Mouse (Mus musculus): ENCODE measurements around the gene AC124108.1.

AC124108.1 gene

GRCm38 (mm10) chr1:132200562-132201510 is 9.6 kb downstream of the AC124108.1 start:
- no peak for DNase-seq (ENCODE audit: low spot score)

- no peak for DNase-seq (ENCODE audit: low spot score)
Measured at GRCm38 (mm10) chr1:132201511-132201860, 10.2 kb downstream of the AC124108.1 start.

DNA sequence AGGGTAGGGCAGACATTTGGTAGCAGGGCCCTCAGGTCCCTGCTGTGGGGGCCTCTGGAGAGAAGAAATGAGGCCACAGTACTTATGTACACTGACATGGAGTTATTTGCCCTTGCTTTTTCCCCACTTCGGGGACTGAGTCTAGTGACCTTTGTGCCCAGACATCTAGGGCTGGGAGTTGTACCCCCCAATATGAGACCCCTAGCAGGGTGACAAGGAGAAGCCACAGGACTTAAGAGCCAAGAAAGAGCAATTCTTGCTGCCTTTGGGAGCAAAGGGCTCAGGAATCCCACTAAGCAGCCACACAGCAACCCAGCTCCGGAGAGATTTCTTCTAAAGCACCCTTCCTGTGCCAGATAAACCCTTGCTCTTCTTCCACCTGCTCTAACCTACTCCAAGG is 10.7 kb downstream of the AC124108.1 start:
- no peak for DNase-seq (ENCODE audit: low spot score)

DNA sequence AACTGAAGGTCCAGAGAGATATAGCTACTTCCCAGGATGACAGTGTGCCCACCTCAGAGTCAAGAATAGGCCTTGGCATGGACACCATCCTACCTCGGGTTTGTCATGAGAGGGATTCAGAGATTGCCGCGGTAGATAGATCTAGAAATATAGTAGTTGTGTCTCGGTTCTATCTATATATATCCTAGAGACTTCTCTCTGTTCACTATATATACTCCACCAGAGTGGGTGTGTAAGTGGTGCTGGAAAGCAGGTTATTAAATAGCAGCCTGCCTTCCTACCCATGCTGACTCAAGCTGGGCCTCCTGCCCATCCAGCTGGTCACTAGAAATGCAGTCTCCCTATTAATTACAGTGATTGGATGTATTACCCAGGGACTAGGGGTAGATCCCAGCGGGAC is 11.5 kb downstream of the AC124108.1 start:
- DNase-seq (ENCODE audit: low spot score): no peak

DNA sequence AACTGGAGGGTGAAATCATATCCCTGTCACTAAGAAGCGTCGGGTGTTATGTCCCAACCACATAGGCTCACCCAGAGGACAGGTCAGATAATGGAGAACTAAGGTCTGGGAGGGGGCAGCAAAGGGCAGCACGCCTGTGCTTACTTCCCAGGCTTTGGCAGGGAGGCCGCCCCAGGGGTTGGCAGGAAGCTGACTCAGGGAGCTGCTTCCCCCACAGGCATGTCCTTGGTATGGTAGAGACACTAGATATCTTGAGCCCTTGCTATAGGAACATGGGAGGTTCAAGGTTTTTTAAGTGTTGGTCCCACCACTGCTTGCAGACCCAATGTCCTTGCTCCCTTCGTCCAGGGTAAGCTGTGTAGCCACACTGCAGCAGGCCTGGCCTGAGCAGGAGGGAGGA is 14.7 kb downstream of the AC124108.1 start:
- DNase-seq (ENCODE audit: low spot score): peak; percentile 56

GRCm38 (mm10) chr1:132206828-132207227 is 15.6 kb downstream of the AC124108.1 start:
- DNase-seq (ENCODE audit: low spot score): no peak

GRCm38 (mm10) chr1:132208154-132208553 is 16.9 kb downstream of the AC124108.1 start:
- DNase-seq (ENCODE audit: low spot score): no peak

GRCm38 (mm10) chr1:132209400-132209799 is 18.1 kb downstream of the AC124108.1 start:
- DNase-seq (ENCODE audit: low spot score): no peak

DNA sequence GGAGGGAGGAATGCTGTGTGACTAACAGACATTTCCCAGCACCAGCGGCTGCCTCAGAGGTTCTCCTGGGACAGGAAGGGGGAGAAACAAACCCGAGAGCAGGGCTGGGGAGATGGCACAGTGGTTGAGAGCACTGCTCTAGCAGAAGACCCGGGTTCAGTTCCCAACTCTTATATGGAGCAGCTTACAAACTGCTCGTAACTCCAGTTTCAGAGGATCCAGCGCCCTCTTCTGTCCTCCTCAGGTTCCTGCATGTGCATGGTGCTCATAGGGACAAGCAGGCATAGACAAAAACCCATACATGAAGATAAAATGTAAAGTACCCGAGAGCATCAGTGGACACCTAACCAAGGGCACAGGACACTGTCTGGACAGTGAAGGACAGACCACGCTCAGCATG is 19.7 kb downstream of the AC124108.1 start:
- DNase-seq (ENCODE audit: low spot score): no peak

DNA sequence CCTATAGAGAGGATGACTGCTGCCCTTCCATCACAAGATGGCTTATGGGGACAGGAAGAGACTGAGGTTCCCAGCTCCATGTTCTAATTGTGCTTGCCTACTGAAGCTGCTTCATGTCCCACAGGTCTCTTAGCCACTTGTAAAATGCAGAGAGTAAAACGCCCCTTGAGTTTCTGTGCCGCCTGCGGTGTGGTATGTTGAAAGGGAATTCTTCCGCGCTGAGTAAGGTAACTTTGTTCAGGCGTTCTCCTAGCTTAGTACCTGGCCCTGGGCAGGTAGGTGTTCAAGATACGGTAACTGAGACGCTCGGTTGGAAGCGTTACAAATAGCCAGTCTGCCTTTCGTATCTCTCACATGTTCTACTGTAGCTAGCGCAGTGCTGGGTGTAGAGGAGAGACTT is 20.4 kb downstream of the AC124108.1 start:
- no peak for DNase-seq (ENCODE audit: low spot score)

GRCm38 (mm10) chr1:132212218-132212617 is 21.0 kb downstream of the AC124108.1 start:
- DNase-seq (ENCODE audit: low spot score): no peak

DNA sequence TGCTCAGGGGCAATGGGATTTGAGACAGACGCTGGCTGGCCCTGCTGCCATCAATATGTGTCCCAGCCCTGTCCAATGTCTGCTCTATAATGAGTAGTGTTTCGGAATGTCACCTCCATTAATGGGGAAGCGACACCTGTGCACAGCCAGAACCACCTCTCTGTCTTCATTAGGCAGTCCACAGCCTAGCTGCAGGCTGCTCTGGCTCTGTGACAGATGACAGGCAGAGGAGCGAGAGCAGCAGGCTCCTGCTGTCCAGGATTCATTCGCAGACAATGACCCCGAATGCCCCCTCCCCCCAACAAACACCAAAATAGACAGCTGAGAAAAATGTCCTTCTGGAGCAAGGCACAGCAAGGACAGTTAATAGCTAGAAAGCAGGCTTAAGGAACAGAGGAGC is 21.8 kb downstream of the AC124108.1 start:
- no peak for DNase-seq (ENCODE audit: low spot score)

GRCm38 (mm10) chr1:132216276-132216675 is 25.0 kb downstream of the AC124108.1 start:
- no peak for DNase-seq (ENCODE audit: low spot score)

DNA sequence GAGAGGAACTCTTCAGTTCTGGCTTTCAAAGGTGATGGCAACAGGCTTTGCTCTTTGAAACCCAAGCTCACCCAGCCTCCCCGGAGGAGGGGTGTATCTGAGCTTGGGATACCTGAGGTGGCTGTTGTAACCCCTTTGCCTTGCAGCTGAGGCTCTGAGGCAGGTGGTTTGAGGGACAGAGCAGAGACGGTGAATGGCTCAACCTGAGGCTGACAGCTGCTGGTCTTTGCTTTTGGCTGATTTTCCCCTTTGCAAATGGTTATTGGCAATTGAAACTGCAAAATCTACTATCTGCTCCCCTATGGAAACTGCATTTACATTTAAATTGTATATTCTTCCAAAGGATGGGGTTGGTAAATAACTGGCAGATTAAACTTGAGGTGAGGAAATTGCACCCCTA is 30.4 kb downstream of the AC124108.1 start:
- no peak for DNase-seq (ENCODE audit: low spot score)

DNA sequence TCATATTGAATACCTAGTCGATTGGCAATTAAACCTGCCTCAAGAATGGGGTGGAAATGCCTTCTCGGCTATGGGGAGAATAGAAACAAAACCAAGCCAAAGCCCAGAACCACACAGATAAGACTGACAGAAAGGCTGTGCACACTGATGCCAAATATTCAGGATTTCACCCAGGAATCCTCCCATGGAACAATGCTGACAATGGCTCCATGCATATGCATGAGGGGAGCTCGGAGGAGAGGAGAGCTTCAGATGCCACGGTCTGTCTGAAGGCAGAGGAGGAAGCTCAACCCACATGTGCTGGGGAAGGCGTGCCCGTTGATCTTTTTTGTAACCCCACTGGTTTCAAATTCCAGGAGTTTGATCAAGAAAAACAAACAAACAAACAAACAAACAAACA is 30.9 kb downstream of the AC124108.1 start:
- DNase-seq (ENCODE audit: low spot score): no peak

GRCm38 (mm10) chr1:132226297-132227080 is 35.2 kb downstream of the AC124108.1 start:
- DNase-seq (ENCODE audit: low spot score): no peak

GRCm38 (mm10) chr1:132229667-132230066 is 38.4 kb downstream of the AC124108.1 start, which contains the start of gene Gm10188:
Gm10188 (minus strand) TSS chr1:132229767.
- DNase-seq (ENCODE audit: low spot score): no peak

- DNase-seq (ENCODE audit: low spot score): no peak
Measured at GRCm38 (mm10) chr1:132231470-132232274, 40.4 kb downstream of the AC124108.1 start.

DNA sequence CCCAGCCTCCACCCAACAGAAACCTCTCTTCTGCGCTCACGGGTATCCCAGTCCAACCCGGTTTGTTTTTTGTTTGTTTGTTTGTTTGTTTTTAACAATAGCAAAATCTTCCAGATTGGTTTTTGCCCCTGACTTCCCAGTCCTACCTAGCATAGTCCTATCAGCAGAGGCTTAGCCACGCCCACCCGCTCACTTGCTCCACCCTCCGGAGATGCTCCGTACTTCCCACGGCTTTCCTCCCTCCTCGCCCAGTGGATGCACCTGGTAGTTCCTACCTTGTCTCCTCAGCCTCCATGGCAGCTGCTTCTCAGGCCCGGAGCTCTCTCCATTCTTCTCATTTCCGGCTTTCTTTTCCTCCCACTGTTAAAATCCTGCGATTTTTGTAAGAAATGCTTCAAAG is 42.3 kb downstream of the AC124108.1 start:
- no peak for DNase-seq (ENCODE audit: low spot score)

- DNase-seq (ENCODE audit: low spot score): no peak
Measured at GRCm38 (mm10) chr1:132234757-132235273, 43.6 kb downstream of the AC124108.1 start.

DNA sequence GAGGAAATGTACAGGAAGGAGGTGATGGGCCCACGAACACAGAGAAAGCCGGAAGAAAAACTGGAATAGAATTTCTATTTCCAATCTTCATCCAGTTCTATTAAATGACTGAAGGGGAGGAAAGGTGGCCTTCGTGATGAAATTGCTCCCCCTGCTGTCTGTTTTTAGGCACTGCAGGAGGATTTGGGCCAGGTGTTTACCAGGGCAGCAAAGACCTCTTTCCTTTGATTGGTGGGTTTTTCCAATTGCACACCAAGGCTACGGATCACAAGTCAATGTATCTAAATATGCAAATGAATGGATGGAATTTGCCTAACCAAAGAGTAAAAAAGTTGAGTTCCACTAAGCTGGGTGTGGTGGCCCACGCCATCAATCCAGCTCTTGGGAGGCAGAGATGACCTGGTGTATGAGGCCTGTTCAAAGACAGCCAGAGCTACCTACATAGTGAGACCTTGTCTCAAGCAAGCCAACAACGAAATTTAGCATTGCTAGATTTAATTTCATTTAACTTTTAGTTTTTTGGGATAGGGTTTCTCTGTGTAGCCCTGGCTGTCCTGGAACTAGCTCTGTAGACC is 46.4 kb downstream of the AC124108.1 start:
- DNase-seq (ENCODE audit: low spot score): no peak

- no peak for DNase-seq (ENCODE audit: low spot score)
Measured at GRCm38 (mm10) chr1:132245010-132245409, 53.8 kb downstream of the AC124108.1 start.

Measured in ovary, adult 18-20 months (tissue).